Mouse (Mus musculus) inflammation-experienced regulatory T-cells, adult 6 months (primary cell): Measurements from ENCODE around the gene Col8a1. TPM values are rescaled to one million over a fixed set of nuclear protein-coding genes. Genes with fewer than 3 reads are reported as not detected.

Source experiments
- ATAC-seq: one replicate; pipeline ENCODE4 v1.8.0; 2017
- polyA plus RNA-seq, 3 experiments: library from polyadenylated mRNA; unstranded; fragments of 100-300 nt; shearing (Covaris generic); gene quantifications; one replicate each; pipeline ENCODE4 v1.2.1; 2017

The Col8a1 gene
- polyA plus RNA-seq, 3 experiments from 2014 or later: 0.23 TPM; not detected in 2

DNA sequence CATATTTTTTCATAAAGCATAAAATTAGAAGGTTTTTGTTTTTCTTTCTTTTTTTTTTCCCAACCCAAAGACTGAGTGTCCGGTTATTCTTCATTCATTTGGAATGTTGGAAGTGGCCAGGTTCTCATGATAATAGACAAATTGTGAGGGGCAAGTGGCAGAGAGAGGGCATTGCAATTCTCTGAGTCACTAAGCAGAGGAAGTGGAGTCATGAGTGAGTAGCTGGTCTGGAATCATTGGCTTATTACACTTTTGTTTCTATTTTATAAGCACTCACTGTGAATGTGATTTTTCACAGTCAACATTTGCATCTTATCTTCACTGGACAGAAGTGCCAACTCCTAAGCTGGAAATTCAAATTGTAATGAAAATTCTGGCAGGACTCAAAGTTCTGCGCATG, 82.9 kb downstream of the Col8a1 start:
- no peak for ATAC-seq

DNA sequence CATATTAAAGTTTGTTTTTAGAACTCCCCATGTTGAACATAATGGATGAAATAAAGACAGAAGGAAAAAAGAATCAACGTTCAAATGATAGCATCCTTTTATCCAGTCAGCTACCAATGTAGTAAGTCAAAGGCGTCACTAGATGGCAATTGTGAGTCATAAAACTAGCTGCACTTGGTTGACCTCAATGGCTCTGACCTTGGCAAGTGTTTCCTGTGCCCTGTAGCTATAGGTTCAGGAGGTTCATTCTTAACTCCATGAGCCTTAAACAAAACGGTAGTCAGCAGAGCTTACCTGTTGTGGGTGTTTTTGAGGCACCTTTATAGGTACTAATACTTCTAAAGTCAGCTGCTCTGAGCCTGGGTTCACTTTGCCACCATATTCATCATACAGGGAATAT, 85.2 kb downstream of the Col8a1 start:
- ATAC-seq: peak; percentile 50

DNA sequence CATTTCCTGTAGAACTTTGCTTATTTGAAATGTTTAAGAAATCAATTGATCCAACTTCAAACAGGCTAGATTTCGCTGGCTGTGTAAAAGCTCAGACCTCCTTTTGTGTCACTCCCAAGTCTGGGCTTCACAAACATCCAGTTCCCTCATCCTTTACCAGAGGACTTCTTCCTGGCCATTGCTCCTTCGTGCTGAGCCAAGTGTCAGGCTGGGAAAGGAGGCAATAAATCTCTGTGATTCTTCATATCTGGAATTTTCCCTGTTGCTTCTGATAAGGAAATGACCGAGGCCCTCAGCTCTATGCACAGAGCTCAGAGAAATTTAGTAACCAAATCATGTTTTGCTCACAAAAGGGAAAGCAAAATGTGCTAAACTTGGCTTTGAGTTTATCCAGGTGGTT, 91.9 kb downstream of the Col8a1 start:
- no peak for ATAC-seq

DNA sequence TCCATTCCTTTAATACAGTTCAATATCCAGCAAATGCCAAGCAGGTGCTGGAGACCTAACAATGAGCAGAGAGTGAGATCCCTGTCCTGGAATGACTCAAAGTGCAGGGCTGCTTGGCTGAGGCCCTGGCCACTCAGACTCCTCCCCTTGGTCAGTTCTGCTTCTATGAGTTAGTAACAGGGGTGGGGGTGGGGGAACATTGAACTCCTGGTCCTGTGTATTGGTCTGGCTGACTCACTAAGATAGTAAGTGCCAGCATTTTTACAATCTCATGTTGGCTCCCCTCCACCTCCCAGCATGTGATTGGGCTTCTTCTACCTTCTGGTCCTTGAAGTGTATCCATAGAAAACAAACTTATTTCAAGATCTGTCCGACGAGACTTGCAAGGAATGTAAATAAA, 104.6 kb downstream of the Col8a1 start:
- ATAC-seq: no peak

DNA sequence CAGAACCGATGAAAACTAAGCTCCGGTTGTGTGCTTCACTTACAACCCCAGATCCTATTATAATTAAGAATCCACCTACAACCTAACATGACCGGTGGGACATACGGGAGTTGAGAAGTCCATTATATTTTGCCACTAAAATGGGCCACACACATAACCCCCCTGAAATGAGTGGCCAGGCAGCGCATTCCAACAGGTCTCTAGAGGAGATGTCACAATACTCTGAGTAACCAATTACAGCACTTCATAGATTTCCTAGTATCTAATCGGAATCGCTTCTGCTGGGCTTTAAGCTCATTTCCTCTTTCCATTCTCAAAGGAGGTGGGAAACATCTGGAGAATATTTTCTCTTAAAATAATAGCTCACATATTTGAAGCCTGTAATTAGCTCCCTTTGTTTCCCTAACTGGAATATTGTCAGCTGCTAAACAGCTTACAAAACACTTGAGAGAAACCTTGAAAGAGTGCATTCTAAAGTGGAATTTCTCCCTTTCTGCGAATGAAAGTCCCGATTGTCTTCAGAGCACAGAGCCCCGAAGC, 113.1 kb downstream of the Col8a1 start:
- no peak for ATAC-seq

DNA sequence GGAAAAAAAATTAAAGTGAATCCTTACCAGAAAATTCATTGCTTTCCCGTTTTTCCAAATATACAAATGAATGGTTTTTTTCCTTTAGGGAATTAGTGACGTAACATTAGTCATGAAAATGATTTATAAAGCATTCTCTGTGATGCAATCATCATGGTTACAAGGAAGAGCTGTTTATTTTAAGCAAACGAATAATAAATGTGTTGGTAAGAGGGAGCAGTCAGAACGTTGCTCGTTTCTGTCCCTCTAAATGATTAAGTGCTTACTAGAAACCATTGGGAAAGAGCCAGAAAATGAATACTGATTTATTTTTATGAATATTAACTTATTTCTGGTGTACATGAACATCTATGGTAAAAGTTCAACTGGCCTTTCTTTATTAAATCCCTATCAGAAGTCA, 119.8 kb downstream of the Col8a1 start:
- ATAC-seq: no peak

DNA sequence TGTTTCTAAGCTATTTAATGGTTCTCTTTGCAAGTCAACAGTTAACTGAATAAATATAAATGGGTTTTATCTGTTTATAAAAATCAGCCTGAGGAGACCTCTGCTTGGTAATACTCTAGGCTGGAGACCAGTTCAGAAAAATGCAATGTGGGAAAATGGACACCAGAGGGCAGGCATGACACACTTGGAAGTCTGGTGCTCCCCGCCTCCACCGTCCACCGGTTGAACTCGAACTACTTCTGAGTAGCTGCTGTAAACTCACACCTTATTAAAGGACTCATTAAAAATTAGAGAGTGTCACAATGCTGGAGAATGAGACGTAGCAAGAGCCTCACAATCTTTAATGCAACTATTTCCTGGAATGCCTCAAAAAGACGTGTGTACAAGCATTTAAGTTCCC, 120.3 kb downstream of the Col8a1 start:
- ATAC-seq: peak; percentile 79

DNA sequence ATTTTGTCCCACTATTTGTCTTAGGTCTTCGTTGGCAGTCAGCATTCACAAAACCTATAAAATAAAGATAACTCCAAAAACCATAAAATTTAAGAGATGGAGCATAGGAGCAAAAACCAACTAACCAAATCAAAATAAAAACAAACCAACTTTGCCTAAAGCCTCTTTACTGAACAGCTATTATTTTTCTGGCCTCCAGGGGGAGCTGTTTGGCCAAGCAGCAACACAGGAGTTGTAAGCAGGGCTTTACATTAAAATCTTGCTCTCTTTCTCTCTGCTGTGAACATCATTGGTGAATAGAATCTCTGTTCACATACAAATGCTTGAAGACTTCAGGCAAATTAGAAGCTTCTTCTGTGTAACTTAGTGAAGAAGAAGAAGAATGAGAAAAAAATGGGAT, 142.8 kb downstream of the Col8a1 start:
- ATAC-seq: peak; percentile 66

DNA sequence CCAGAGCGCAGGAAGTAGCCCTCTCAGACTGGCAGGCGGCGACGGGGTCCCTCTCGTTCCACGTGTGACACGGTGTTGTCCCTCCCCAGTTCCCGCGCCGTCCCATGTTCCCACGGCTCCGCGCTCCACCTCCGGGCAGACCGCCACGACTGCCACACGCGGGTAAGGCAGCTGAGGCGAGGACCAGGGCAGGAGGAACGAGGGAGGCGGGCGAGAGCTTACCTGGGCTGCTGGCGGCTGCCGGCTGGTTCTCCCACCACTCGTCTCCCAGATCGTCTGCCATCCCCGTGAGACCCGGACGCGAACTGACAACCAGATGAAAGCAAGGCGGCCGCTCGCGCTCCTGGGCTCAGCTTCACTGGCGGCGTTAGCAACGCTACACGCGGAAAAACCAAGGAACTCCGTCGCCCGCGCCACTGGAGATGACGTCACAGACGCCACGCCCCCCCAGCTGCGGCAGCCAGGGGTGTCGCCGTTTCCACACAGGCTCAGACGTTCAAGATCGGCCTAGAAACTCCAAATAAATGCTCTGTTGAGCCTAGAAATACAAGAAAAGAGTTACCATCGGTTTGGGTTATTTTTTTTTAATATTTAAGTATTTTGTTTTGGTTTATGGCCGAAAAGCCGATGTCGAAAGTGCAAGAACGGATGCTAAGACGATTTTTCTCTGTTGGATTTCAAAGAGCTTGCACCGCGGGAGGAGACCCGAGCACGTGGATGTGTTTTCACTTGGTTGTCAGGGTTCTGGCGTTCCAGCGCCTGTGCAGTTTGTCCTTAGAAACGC, 147.9 kb downstream of the Col8a1 start, which contains the start of gene Cmss1:
Cmss1 (minus strand) TSS at position 421 of the 784 bp plus-strand sequence.
- ATAC-seq: peak; percentile 93

DNA sequence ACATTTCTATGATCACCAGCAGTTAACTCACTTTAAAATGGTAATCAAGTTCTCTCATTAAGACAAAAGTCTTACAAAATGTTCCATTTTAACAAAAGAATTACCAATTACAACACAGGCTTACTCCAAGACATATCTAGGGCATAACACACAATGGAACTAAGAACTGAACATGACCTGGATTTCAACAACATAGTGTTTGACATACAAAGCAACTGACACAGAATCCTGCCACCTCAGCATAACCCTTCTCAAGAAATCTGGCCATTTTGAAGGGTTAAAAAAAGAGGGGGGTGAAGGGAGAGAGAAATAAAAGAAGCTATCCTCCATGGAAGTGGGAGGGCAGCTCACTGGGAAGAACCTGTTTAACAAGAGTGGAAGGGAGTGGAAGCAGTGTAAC, 153.5 kb downstream of the Col8a1 start:
- ATAC-seq: no peak

DNA sequence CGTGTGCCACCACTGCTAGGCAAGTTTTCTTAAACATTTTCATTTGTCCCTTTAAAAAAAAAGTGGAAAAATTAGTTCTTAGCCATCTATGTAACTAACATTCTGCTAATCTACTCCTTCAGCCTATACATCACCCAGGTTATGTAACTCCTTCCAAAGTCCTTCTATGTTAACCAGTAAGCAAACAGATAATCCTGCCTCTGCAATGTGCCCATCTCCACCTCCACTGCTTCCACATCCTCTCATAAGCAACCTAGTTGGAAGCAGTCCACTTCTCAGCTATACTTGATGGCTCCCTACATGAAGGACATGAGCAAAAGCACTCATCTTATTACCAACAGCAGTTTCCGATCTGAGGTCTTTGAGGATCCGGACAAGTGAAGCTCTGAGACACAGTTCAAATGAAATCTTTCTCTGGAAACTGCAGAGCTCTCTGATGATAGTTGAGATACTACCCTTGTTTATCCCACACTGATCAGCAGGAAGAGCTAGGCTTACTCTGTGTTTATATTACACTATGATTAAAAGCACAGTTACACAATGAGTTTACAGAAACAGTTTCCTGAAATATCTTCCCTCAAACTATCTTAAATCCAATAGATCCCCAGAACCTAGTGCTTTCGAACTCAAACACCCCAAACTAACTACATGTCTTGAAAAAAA, 157.1 kb downstream of the Col8a1 start:
- no peak for ATAC-seq

DNA sequence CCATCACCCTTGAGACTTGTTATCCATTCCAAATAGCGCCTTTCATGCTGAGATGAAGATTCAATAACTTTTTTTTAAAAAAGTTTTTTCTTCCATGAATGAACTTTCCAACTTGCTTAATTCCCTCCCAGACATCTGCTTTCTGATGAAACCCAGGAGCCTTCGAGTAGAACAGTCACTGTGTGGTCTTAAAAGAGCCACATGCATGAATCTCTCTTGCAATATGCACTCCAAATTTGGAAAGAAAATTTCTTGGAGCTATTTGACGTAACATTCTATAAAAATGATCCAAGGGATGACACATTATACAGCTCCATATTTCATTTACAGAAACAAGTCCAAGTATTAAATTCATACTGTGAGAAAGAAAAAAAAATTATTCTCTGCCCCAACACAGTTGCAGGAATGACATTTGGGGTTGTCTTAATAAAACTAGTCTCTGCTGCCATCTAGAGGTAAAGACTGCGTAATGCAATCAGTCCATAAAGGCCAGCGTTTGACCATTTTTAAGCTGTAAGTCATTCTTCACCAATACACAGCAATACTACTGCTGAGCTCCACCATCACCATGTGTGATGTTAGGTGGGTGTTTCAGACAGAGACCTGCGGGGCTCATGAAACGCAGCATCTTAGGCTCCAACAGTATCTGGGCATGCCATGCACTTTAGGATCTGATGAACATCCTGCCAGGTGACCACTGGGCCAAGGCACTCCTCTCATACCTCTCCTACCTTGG, 160.9 kb downstream of the Col8a1 start:
- ATAC-seq: peak; percentile 92

DNA sequence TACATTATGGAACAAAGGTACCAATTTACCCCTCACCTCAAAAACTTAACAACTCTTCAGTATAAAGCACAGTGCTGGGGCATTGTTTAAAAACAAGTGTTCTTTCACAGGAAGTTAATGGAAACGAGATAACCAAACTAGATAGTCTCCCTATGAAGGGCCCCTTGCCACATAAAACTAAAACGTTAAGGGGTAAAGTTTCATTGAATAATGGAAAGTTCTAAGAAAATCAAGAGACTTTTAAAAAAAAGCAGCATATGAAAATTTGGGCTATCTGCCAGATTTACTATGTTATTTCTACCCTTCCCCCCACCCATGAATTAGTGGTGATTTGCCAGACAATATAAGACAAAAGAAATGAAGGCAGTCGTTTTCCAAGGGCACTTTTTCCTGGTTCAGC, 169.3 kb downstream of the Col8a1 start:
- ATAC-seq: peak; percentile 86

DNA sequence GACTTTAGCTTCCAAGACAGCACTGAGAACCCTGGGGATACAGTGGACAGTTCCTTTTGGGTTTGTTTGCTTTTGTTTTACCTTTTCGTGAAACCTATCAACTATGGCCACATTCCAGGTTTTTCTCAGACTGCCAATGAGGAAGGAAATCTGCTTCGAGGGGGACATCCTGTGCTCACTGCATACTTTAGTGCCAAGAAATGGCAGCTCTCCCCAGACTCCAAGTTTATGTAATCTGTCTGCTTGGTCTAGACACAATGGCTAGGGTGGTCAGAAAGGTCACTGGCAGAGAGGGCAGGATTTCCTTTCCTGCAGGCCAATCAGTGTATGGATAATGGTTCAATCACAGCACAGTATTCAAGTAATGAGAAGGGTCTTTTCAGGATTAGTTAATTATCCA, 172.5 kb downstream of the Col8a1 start:
- ATAC-seq: no peak

DNA sequence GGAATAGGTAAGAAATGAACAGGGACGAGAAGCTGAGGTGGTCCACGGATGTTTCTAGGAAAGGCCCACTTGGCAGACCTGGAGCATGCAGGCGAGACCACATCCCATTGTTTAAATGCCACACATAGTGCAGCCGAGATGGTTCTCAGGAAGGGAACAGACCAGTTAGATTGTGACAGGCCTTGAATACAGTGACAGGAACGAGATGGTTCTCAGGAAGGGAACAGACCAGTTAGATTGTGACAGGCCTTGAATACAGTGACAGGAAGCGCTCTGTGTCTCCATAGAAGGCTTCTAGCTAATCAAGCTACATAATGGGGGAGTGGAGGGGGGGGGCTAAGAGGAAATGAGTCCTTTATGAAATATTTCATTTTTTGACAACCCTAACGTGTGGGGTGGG, 174.5 kb downstream of the Col8a1 start:
- ATAC-seq: peak; percentile 24

DNA sequence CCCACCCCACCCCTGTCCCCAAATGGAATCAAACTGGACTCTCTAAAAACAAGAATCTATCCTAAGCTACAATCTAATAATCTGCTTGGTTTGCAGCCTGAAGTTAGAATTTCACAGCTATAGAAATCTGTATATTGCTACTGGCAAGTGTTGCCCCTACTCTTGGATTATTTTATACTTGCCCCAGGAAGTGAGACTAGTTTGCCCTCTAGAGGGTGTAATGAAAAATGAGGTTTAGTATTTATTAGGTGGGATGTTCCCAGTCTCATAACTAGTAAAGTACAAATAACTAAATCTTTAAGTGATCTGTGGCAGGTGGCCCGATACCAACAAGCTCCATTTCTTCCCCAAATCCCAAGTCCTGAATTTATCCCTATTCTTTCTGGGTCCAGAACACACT, 177.0 kb downstream of the Col8a1 start:
- ATAC-seq: peak; percentile 75

DNA sequence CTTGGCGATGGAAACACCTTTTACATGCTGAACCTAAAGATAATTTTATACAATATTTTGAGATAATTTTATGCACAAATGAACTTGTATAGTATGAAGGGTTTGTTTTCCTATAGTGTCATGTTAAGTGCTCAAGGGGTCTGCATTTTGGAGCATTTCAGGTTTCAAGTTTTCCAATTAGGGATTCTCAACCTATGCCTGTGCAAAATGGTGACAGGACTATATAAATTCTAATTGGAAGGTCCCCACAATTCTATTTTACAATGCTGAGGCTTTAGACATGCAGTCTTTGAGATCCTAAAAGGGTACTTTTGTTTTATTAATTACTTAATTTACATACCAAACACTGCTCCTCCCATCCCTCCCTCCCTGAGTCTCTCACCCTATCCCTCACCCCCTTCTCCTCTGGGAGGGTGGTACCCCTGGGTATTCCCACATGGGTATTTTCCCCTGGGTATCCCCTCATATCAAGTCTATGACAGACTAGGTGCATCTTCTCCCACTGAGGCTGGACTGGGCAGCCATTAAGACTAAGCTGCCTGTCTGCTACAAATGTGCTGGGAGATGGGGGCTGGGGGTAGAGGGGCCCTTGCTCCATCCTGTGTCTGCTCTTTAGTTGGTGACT, 178.7 kb downstream of the Col8a1 start:
- no peak for ATAC-seq

Other genes with a start within 250 kb of the Col8a1 start
- 10 to 100 TPM; 22.9 to 39.5 (median 34.8) TPM for gene Cmss1, start 147.9 kb downstream of the Col8a1 start, polyA plus RNA-seq